Mouse (Mus musculus) heart, adult 11 months (tissue): ENCODE measurements around the gene Slc1a7.

Source experiments
- DNase-seq: peaks from one replicate; pipeline ENCODE4 v3.0.0; 2022

Gene Slc1a7

DNA sequence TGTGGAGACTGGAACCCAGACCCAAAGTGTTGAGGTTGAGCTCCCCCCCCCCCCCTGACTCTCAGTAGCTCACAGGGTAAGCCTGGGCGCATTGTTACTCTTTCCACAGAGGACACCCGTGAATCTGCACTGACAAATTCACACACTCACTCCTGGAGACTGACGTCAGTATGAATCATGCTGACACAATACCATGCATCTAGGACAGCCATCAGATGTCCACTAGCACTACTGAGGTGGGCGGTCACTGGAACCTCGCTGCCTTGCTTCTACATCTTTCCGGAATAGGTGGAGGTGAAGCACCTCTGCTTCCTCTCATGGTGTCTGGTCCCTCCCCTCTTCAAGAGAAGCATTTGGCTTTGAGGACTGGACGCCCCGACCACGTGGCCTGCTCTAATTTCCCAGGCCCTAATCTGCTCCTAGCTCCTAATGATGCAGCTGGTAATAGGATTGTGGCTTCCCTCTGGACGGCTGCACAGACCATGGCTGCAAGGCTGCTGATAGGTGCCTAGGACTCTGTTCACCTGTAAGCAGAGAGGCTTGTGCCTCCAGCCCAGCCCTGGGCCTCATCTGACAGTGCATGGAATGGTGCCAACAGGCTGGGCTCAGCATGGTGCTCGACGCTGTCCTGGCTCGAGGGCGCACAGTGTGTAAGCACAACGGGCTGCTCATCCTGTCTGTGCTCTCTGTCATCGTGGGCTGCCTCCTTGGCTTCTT is at the start of gene Slc1a7:
Gene Slc1a7, plus strand, starts transcription at position 367 of the 717 bp plus-strand sequence.
- DNase-seq: peak; percentile 89

DNA sequence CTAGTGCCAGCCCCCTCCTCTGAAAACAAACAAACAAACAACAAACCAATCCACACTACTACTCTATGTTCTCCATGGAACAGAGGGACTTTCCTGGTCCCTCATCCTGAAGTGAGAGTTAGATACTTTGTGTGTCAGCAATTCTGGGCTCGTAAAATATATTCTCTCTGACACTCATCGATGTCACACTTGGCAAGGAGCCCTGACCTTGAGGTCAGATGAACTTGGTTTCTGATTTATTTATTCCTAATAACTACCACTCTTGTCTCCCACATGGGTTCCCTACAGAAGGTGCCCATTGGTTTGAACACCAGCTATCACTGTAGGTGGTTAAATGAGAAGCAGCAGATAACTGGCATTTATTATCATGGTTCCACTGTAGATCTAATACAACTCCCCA is 47.8 kb upstream of the Slc1a7 start:
- DNase-seq: no peak

DNA sequence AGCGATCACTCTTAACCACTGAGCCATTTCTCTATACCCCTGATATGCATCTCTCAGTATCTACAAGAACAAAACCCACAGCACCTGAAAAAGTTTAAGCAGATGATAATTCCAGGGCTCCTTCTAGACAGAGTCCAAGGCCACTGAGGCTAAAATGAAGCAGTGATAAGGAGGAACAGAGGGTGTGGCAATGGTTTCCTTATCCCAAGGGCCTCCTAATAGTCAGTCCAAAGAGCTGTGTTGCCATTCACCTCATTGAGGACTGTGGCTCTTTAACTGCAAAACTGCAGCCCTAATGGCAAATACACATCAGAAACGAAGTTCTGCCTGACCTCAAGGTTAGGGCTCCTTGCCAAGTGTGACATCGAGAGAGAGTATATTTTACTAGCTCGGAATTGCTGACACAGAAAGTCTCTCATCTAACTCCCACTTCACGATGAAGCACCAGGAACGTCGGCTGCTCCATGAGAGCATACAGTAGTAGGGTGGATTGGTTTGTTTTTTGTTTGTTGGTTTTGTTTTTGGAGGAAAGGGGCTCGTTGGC is 46.9 kb upstream of the Slc1a7 start:
- no peak for DNase-seq

DNA sequence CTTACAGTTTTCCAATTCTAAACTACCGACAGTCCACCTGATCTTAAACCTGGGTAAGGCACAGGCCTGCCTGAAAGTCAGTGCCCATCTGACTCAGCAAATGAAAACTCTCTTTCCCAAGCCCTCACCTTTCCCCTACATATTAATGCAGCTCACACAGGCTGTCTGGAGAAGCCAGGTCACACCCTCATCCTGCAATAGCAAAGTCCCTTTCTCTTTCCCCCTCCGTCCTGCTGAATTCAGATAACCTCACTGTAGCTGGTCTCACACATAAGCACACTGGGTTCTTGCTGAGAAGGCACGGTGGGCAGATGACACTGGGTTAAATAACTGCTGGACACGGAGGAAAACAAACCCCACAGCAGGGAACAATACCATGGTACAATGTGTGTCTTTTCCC is 46.2 kb upstream of the Slc1a7 start:
- peak; percentile 97 for DNase-seq

DNA sequence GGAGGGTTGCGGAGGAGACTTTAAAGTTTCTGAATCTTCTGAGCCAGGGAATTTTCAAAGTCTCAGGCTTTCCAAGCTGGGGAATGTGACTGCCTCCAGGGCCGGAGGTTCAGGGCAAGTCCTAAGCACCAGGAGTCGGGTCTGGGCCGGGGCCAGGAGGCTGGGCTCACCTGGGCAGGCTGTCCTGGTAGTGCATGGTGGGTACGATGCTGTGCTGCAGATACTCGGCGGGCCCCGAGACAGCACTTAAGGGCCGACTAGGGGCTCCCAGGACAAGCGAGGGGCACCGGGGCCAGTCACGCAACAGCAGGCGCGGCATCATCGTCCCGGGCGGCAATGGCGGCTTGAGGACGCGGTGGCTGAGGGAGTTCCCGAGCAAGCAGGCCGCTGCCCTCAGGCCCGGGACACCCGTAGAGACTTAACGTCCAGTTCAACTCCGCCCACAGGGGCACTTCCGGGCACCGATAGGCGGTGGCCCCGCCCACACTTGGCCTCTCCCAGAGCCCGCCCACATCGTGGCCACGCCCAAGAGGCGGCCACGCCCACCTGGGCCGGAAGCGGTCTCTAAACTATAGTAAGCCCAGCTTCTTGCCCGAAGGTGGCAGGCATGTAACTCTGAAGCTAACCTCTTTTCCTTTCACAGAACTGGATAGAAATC is 44.9 kb upstream of the Slc1a7 start, which contains the start of gene Cpt2:
Gene Cpt2, minus strand, starts transcription at position 466 of the 658 bp plus-strand sequence.
- DNase-seq: peak; percentile 99

DNA sequence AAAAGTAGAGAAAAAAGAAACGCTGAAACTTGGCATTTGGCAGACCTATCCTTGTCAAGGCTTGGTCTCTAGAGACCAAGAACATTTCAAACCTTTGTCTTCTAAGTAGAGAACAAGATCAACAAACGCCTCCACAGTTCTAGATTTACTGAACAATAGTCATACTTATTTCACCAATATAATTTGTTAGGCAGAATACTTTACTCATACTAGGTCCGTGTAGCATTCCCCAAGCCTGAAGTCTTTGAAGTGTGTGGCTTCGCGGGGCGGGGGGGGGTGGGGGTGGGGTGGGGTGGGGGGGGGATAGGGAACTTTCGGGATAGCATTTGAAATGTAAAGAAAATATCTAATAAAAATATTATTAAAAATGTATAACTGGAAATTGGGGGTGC is 44.3 kb upstream of the Slc1a7 start:
- no peak for DNase-seq

DNA sequence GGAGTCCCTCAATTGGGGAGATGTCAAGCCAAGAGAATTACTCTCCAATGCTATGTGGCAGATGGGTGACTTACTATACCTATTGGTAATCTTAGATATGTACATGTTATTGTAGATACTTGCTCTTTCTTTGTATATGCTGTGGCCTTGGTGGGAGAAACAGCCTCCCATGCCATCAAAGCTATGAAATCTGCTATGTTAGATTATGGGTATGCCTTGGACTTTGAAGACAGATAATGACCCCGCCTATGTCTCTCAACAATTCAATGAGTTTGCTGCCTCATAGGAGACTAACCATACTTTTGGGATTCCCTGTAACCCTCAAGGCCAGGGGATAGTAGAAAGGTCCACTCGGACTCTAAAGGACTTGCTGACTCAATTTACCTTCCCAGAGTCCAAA is 39.9 kb upstream of the Slc1a7 start:
- no peak for DNase-seq

DNA sequence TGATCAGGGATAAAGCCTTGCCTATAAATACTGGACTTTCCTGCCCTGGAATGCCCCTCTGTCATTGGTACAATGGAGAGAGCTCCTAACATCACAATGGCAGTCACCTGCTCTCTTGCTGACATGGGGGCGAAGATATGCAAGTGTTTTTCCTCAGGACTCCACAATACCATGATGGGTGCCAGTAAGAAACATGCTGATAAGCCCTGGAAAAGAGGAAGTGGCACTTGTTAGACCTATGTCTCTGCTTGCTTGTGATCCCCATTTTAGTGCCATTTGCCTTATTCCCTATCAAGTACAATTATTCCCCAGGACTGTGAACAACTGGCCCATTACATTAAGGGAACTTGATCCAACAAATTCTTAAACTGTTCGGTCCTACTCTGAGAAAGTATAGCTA is 39.4 kb upstream of the Slc1a7 start:
- DNase-seq: no peak

DNA sequence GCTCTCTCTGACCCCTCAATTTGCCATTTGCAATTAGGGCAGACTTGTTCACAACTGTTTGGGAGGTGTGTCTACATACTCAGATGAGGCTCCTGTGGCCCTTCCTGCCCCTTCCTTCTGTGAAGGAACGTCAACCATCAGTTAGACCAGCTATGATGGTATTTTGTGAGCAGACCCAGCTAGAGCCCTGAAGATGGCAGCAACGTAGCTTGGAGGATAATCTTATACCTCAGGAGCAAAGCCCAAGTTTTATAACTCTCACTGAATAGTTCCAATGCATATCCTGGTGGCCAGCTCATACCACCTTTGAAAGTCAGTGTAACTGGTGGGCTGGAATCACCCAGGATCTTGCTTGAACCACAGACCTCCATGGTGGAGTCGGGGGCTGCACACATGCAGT is 36.7 kb upstream of the Slc1a7 start:
- DNase-seq: no peak

DNA sequence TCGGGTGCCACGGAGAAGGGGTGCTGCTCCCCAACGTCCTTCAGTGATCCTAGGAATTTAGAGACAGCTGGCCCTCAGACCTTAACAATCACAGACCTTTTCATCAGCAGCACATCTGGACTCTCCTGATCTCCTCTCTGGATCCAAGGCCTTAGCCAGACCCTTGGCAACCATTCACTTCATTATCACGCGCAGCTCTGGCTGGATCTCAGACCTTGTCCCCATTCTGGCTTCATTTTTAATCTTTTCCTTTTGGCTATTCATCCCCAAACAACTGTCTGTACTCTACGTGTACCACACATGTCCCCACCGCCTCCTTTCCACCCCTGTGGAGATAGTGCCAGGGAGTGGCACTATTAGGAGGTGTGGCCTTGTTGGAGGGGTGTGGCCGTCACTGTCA is 34.9 kb upstream of the Slc1a7 start:
- peak; percentile 95 for DNase-seq

DNA sequence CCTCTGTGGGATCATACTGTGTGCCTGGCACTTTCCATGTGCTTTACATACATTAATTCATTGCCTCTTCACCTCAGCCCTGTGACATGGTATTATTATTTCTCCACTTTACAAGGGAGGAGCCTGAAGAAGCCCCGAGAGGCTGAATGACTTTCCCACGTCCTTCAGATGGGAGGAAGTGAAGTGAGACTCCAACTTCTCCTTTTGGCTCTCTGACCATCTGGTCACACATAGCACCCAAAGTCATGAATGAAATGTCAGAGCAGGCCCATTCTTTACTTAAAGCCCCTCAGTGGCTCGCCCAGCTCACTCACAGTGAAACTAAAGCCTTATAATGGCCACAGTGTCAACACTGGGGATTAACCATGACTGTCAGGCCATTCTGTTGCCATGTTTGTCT is 32.9 kb upstream of the Slc1a7 start:
- no peak for DNase-seq

DNA sequence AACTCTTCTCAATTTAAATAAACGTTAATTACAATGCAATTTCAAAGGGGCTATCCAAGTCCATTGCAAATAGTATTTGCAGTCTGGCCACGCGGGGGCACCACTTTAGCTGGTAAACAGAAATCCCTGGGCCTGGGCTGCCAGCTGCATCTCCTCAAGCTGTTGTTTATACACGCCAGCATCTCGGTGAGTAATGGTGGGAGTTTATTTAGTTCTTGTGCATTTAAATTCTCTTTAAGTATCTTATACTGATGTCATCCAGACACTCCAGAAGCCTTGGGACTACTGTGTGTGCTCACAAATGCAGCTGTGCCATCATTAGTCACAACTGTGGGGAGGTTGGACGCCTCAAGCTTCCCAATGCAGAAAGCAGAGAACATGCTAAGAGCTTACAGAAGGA is 30.8 kb upstream of the Slc1a7 start:
- DNase-seq: peak; percentile 96

DNA sequence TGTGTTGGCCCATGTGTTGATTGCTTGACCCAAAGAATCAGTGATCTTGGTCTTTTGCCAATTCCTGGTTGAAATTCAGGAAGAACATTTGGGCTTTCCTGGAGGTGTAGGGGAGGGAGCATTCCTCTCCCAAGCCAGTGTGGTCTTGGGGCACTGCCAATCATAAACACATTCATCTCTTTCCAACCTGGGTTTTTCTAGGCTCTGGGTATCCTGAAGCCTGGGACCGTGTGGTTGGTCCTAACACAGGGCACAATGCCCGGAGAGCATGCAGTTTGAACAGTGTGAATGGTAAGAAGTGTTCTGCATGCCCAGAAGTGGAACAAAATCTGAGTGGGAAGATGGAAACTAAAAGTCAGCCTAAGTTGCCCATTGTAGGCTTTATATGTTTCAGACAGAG is 30.0 kb upstream of the Slc1a7 start:
- no peak for DNase-seq

DNA sequence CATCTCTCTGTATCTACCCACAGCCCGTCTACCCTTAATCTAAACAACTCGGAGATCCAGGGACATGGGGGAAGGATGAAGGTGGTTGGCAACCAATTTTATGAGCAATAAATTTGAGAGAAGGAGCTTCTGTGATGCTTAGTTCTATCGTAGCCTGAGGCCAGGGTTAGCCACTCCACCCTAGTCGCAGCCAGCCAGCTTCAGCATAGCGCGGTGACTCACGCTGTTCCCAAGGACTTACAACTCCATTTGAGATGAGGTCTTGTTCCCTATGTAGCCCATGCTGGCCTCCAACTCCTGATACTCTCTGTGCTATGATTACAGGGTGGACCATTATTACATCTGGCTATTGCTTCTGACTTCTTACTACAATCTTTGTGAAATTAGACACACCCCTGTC is 25.4 kb upstream of the Slc1a7 start:
- DNase-seq: no peak

DNA sequence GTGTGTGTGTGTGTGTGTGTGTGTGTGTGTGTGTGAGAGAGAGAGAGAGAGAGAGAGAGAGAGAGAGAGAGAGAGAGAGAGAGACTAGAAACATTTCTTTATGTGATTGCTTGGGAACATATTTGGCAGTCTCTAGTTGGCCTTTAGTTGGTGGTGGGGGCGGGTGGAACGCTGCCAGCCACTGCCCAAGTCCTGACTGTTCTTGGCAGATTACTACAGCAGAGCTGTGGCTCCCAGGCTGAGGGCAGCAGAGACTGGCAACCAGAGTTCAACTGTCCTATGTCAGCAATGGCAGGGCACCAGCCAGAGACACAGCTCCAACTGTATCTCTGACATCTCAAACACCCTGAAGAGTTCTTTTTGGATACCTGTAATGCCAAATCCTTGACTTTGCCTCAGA is 24.0 kb upstream of the Slc1a7 start:
- no peak for DNase-seq

DNA sequence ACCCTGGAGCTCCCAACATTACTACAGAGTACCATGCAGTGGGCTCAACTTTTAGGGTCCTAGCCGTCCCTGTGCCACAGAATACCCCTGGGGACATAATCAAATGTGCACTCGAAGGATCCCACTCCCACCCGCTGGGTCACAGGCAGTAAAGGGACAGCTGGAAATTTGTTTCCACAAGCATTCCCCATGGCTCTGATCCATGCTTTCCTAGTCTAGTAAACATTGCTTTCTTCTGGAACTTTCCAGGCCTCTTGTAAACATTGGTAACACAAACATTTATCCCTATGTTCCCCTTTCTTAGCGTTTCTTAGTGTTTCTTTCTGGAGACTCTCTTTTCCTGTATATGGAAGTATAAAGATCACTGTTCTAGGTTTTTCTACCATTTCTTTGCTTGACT is 18.2 kb upstream of the Slc1a7 start:
- no peak for DNase-seq

DNA sequence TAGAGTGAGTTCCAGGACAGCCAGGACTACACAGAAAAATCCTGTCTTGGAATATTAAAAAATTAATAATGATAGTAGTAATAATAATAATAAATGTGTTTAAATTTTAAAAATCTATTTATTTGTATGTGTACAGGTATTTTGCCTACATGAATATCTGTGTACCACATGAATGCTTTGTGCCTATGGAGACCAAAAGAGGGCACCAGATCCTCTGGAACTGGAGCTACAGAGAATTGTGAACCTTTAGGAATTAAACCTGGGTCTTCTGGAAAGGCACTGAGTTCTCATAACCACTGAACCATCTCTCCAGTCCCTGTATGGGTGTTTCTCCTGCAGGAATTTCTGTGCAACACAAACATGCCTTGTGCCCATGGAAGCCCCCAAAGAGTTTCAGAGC is 15.3 kb upstream of the Slc1a7 start:
- DNase-seq: no peak

DNA sequence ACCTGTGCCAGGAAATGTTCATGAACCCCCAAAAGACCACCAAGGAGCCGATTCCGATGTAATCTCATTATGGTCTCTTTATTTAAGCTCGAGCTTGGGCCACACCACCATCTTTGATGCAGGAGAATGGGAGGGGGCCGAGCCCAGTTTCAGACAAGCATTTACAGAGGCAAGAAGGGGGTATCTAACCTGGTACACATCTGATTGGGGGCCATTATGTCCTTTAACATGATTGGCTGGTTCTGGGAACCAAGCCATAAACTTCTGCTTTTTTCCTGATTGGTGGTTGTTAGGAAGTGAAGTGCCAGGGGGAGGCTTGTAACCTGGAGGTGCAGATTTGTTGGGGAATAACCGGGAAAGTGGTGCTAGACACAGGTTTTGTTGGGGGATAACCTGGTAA is 12.4 kb upstream of the Slc1a7 start:
- no peak for DNase-seq

DNA sequence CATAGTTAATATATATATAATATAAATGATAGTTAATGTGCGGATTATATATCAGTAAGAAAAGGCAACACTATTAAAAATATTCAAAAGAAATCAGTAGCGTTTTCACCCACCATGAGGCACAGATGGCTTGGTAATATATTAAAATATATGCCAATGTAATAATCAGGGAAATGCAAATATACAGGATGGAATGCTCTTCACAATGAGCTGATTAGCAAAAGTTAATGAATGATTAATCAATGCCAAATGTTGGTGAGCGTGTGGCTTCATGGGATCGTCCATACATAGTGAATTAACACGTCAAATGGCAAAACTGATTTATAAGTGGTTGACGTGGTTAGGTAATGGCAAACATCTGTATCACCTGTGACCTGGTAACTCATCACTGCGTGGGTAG is 9.6 kb upstream of the Slc1a7 start:
- DNase-seq: no peak

DNA sequence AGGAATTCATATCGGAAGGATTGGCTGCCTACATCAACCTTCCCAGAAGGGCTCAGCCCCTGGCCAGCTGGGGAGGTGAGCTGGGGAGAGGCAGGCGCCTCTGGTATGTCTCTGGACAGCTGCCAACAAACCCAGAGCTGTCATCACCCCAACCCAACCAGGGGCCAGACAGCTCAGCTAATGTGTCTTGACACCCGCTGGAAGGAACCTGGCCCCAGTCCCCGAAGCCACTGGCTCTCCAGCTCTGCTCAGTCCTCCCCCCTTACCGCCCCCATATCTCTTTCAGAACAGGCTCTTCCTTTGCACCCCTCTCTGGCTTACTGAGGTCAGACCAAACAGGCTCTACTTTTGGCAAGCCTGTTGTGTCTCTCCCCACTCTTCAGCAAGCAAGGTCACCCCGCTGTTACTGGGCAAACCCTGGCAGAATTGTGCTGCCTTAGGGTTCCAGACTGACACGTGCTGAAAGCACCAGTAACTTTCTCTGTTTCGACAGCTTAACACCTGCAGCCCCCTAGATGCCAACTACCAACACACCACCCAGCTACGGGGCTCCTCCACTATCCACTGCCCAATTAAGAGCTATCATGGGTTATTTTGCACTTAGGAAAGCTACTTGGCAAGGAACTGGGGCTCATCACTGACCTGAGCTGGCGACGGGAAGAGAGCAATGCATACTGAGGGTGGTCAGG is 5.9 kb upstream of the Slc1a7 start:
- peak; percentile 99 for DNase-seq

DNA sequence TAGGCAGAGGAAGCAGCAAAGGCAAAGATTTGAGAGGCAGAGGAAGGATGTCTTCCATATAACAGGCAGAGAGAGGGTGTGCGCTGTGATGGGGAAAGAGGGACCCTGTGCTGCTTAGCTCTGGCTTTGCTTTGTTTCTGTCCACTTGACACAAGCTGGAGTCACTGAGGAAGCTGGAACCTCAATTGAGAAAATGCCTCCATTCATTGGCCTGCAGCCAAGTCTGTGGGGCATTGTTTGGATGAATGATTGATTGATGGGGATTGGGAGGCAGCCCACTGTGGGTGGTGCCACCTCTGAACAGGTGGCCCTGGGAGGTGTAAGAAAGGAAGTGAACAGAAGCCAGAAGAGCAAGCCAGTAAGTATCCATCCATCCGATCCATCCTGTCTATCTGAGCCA is 5.3 kb upstream of the Slc1a7 start:
- no peak for DNase-seq

DNA sequence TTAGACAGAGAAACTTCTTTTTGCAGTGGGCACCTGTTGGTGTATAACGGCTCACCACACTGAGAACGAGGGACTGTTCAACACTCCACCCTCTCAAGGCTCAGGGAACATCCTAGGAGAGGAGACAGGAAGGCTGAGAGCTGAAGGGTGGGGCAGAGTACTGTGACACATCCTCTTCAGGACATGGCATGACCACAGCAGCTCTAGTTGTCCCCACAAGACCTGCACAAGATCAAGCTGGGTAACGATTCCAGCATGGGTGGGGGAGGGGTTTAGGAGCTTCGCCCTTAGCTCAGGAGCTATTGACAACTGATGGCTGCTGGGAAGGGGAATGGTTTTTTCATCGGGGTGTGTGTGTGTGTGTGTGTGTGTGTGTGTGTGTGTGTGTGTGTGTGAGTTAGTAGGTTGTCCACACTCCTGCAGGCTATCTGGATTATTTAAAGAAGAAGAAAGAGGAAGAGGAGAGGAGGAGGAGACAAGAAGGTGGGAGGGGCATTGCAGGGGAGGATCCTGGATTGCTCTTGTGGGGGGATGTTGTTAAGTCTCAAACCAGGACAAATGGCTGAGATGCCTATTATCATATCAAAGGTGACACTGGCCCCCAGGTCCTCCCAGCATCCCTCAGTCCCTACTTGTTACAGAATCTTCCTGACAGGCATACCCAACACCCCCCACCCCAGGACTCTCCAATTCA is 1.6 kb upstream of the Slc1a7 start:
- DNase-seq: peak; percentile 95

DNA sequence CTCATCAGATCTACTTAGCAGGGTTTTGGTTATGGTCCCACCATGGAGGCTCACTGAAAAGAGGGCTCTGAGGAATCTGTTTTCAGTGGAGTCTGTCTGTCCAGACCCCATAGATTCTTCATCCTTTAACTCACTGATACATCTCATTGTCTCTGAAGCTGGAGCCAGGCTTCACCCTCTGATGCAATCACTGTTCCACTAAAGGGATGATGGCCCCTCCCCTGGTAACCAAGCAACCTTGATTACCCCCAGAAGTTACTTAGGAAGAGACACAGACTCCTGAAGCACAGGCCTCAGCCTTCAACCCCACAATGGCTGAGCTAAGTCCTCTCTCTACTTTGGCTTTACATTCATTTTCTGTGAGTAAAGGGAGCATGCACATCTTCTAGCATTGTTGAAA is 1.6 kb downstream of the Slc1a7 start:
- no peak for DNase-seq
